Mouse (Mus musculus) ovary, postnatal 36 days (tissue): ENCODE results near the gene Olfr680-ps1.
"Not testable (repeated sequence)": the region's sequence is repeated elsewhere in the genome, so short reads cannot be mapped to it uniquely, and the experiment has no call there.

Experiments used
- DNase-seq: peaks from one replicate; pipeline ENCODE4 v3.0.0; 2022; ENCODE audit warnings: low spot score, mixed read lengths

Gene Olfr680-ps1

DNA sequence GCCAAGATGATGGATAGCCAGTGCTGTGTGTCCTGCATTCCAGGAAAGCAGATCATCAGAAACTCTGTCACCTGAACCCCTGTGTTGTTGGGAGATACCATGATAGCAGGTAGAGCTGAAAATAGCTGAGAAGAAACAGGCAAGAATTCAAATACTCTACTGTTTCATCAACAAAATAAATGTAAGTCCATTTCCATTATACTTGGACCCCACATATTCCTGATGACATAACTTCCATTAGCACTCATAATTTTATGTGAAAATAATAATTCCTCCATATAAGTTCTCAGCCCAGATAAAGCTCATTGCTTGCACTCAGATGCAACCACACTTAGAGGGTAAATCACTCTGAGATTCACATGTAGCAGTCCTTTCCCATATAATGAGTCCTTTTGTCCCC, at the start of gene Olfr680-ps1:
Gene Olfr680-ps1, minus strand, starts transcription at position 101 of the 400 bp plus-strand sequence.
- DNase-seq, result not testable (repeated sequence)

DNA sequence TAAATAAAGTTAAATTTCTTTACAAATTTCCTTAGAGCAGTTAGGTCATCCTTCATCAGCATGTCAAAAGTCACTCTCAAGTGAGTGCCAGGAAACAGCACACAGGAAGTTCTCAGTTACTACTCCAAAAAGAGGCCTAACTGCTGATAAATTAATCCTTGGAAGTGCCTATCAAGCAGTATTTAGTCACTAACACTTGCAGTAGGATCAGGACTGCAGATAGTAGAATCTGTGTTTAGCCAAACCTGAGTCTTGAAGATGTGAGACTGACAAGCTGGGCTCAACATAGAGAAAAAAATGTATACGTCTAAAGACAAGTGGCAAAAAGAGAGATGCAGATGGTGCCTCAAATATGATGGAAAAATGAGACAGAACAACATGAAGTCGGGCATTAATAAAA, 48.7 kb upstream of the Olfr680-ps1 start:
- DNase-seq, result no peak

DNA sequence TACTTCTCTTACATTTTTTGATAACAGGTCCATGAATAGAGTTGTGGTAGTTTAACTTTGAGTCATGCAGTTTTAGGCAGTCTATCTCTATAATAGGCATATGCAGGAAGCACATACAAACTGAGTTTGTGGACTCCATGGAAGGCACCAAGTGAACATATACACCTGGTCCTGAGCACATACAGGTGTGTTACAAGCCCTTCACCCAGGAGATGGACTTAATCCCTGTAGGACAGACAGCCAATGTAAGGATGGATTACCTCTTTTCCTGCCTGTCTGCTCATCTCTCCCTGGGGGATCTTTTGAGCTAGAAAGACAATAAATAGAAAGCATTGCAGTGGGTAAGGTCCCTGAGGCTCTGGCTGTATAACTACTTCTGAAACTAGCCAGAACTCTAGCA, 23.9 kb upstream of the Olfr680-ps1 start, which contains the start of gene Olfr681:
Gene Olfr681, plus strand, starts transcription at position 301 of the 400 bp plus-strand sequence.
- DNase-seq, result no peak

DNA sequence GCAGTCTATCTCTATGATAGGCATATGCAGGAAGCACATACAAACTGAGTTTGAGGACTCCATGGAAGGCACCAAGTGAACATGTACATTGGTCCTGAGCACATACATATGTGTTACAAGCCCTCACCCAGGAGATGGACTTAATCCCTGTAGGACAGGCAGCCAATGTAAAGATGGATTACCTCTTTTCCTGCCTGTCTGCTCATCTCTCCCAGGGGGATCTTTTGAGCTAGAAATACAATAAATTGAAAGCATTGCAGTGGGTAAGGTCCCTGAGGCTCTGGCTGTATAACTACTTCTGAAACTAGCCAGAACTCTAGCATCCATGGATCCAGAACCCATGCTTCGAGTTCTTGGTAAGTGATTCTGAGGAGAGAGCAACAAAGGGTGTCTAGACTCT, 11.7 kb downstream of the Olfr680-ps1 start, which contains the start of gene Olfr679:
Gene Olfr679, plus strand, starts transcription at position 301 of the 400 bp plus-strand sequence.
- no peak for DNase-seq

DNA sequence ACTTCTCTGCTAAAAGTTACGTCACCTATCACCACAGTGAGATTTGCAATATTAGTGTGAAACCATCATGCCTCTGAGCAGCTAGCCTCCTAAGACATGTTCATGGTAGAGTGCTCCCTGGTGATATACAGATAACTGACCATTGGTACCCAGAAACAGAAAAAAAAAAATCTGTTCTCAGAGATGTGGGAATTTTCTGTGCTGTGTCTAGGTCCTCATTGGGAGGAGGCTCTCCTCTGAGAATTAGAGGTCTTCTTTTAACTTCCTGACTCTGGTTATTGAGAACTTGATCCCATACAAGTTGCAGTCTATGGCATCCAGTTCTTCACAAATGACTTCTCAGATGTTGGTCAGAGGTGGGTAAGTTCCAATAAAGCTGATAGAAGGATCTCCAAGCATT, 28.4 kb downstream of the Olfr680-ps1 start, which contains the start of gene Olfr678:
Gene Olfr678, plus strand, starts transcription at position 301 of the 400 bp plus-strand sequence.
- no peak for DNase-seq

DNA sequence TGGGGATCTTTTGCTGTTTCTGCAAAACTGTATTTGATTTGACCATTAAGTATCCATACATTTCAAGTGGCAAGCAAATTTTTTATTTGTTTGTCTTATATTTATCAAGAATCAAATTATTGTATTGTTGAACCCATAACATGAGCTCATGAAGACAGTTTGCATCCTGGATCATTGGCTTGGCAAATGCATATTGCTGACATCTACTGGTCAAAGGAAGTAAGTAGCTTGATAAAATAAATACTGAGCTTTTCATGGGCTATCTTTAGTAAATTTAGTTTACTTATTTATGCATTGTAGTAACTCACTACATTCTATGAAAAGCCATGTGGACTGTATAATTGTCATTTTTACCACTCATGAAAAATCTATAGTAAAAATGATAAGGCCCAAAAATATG, 33.7 kb downstream of the Olfr680-ps1 start:
- no peak for DNase-seq
